Mouse (Mus musculus): ENCODE results near the gene Fshr.
A peak's percentile ranks its signal among the peaks of the same experiment; 100 is the strongest.
"Not testable (repeated sequence)": the region's sequence is repeated elsewhere in the genome, so short reads cannot be mapped to it uniquely, and the experiment has no call there.

The Fshr gene

DNA sequence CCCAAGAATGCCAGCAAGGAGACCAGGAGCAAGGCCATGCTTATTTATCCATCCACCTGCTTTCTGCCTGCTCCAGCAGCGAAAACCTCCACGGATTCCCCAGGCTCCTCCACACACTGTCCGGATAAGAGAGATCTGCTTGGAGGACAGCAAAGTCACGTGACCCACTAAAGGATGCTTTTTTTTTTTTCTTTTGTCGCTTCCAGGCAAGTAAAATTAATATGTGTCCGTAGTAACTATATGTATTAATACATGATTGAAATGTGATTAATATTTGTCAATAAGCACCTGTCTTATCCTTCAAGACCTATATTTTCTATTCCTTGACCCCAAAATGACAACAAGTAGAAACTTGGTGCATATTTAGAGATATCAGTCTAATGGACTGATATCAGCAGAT, at the start of gene Fshr:
TSS of gene Fshr (minus strand) at position 101 of the 400 bp plus-strand sequence.
- no peak for DNase-seq (ENCODE audit: low spot score)

DNA sequence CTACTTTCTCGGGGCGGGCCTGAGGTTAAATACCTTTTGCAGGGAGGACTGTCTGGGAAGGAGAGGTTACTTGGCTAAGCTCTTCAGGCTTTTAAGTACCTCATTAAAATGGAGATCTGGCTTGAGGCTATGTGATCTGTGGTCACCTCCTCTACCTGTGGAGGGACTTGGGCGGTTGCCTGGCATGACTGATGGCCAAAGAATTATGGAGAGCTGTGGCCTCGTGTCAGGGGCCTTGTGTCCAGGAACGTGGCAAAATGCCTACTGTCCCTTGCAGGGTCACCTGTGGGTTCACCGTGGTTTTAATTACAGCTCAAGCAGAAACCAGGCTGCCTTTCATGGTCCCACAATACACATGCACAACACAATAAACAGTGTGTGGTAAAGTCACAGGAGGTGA, 1.7 kb upstream of the Fshr start:
- no peak for DNase-seq (ENCODE audit: low spot score)

DNA sequence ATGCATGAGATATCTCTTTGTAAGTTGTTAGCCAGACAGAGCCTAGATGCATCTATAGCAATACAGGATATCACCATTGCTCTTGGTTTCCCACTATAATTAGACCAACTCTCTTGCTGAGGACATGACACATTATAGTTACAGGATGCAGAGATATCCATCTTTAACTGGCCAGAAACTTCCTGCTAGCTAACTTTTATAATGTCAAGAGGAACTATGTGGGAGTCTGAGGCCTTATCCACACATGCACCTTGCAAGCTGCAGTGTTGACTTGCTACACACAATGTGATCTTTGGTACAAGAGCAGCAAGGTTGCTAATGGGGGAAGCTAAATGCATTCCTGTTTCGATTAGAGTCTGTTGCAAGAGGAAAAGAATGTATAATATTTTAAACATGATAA, 26.9 kb downstream of the Fshr start:
- DNase-seq (ENCODE audit: low spot score) = no peak

DNA sequence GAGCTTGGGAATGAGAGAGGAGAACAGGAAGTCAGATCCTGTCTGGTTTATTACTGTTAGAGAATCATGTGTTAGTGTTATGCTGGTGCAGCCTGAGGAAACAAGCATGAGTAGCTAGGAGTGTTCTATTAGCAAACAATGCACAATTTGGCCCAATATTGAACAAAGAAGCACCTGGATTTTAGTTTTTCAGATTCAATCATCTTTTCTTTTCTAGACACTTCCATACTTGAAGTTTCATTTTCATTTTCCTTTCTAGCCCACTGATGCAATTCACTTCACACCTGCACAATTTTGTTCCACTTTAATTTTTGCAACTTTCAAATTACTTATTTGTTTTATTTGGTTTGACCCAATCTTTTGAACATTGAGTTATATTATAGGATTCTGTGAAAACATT, 35.7 kb downstream of the Fshr start:
- DNase-seq (ENCODE audit: low spot score) = no peak

DNA sequence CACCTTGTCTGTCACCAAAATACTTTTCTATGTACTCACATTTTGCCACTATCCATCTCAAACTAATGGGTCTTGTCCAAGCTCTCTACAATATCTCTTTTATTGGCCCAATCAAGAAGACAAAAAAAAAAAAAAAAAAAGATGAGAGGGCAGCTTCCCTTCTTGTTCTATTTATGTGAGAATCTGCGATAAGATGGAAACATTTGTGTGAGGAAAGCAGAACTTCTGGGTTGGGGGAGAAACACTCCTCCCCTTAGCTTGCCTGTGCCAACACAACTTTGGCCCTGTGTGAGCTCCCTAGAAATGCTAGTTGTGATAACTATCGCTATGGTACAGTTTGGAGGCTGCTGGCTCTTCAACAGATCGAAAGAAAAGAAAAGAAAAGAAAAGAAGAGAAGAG, 38.0 kb downstream of the Fshr start:
- DNase-seq (ENCODE audit: low spot score) = no peak

DNA sequence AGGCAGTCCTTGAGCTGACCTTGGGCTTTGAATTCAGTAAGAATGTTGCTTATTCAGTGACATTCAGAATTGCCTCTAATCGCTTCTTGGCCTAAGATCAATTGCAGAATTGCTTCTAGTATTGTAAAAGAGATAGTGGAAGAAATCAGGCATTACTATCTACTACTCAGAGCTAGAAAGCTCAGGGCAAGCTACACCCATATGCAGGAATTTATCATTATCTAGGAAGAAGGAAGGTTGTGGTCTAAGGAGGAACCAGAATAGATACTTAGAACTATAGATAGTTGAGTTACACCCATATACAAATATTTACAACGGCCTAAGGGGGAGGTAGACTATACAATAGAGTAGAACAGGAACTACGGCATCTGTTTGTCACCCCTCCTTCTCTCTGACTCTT, 41.1 kb downstream of the Fshr start:
- DNase-seq (ENCODE audit: low spot score) = not testable (repeated sequence)

DNA sequence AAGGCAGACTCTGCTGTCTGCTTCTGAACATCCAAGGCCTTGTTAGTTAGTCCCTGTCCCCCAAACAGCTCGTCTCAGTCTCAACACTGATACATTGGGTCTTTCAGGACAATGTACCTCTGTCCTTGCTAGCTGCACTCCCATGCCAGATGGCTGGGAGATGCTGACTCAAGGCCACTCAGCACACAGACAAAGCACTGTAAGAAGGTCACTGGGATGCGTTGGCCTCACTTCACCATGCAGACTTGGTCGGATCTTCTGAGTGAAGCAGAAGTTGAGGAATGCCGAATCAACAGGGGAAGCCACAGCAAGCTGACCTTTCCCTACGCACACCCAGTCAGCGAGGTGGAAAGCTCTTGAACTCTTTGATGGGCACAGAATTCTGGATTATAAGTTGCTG, 55.7 kb downstream of the Fshr start:
- no peak for DNase-seq (ENCODE audit: low spot score)

DNA sequence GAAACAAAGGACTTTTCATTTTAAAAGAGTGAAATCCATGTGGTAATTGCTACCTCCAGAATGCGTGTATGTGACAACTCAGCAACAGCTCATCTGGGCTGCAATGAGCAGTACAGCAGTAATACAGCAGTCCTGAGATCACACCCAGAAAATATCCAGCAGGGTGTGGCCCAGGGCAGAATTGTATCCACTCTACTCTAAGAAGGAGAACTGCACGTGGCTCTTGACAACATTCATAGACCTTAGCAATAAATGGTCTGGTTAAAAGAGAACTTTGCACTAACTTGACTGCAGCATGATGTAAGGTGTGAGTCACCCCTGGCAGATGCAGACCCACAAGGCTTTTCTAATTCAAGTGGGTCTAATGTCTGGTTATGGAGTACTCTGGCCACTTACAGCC, 80.5 kb downstream of the Fshr start:
- no peak for DNase-seq (ENCODE audit: low spot score)

DNA sequence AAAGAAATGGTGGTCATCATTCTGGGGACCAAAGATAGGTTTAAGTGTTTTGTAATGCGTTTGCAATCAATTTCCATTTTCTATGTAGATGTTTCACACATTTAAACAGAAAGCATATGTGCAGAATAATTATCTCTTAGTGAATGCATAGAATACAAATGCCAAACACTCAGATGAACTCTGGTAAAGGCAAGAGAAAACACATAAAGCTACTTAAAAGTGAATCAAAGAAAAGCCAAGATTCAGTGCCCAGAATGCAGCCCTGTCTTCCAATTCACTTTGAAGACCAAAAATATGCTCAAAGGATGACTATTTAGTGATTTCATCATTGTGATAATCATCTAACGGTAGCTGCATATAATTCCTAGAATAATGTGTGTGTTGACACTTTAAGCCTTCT, 81.2 kb downstream of the Fshr start:
- no peak for DNase-seq (ENCODE audit: low spot score)

DNA sequence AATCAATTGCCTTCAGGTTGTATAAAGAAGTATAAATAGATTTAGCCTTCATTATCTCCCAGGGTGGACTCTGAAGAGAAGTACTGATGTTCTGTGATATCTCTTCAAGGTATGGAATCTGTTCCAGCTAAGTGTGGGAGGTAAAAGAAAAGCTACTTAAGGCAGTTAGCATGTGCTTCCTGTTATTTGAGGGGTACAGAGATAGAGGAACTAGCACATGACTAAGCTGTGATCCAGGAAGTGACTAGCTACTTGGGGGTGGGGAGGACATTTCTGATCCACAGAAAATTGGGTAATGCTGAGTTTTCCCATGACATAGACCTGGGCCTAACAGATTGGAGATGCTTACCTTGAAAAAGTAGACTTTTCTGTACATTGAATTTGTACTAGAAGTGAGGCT, 86.5 kb downstream of the Fshr start:
- no peak for DNase-seq (ENCODE audit: low spot score)

DNA sequence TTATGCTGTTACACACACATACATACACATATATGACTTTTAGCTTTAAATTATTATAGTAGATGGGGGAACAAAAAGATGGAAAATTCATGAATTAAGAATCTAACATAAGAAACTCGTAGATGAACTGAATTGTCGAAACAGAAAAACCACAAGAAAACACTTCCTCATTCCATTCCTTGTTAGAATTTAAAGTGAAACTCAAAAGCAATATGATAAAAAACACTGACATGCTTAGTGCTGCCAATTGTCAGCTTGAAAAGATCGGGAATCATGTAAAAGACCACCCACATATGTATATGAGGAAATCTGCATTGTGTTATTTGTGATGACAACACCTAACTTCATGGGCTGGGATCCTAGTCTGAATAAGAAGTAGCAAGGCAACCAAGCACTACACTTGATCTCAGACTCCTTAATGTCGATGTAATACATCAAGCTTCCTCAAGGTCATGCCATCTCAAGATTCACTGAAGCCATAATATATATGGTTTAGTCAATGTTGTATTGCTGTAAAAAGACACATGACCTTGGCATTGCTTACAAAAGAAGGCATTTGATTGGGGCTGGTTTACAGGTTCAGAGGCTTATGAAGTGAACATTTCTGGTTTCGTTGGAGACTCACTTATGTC, 99.6 kb downstream of the Fshr start:
- no peak for DNase-seq (ENCODE audit: low spot score)

DNA sequence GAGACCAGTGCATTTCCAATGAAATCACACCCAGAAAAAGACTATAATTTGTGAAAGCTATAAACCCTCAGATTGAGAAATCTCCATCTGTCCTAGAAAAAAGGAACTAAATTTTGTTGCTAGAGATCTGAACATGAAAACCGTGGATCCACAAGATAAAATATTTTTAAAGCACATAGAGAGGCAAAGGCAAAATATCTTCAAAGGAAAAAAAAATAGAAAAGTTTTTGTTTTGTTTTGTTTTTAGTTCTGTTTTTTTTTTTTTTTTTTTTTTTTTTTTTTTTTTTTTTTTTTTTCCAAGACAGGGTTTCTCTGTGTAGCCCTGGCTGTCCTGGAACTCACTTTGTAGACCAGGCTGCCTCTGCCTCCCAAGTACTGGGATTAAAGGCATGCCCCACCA, 100.7 kb downstream of the Fshr start:
- DNase-seq (ENCODE audit: low spot score) = not testable (repeated sequence)

DNA sequence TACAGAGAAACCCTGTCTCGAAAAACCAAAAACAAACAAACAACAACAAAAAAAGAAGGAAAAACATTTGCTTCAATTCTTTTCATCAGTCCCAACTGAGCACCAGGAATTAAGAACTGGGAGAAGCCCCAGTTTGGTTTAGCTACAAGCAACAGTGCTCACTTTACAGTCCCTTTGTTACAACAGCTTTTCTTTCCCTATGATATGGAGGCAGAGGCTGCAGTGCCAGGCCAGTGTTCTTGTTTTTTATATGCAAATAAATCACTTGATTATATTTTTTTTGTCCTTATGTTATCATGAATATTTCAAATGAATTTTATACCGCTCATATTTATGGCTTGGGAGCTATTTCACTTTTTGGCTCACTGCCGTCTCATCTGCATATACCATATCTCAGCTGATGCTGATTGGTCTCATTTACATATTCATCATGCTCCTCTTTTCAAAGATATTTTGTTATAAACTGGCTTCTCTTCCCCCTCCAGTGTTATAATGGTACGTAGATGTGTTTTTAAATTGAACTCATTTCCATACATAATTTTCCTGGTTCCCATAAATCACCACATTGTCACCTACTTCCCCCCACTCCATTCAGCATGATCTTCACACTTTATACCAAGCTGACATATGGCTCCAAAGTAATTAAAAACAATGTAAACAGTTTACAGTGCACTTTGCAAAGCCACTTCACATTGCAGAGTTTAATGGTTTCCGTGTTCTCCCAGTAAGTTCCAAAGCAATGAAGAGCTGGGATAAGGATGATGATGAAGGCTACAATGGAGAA, 110.6 kb downstream of the Fshr start:
- no peak for DNase-seq (ENCODE audit: low spot score)

DNA sequence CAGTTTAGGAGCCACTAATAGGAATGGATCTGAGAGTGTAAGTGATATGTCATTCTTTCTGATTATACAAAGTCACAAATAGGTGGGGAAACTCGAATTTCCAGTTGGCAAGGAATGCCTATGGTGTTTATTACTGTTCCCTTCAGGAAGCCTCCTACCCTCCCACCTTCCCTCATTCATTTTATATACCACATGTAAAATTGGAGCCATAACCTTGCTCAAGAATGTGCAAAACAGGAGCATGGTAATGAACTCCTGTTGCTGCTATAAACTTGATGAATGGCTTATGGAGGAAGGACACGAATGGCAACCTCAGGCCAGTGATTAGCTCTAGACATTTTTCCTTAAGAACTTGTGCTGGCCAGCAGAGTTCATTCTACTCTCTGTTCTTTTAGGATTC, 117.6 kb downstream of the Fshr start:
- no peak for DNase-seq (ENCODE audit: low spot score)

DNA sequence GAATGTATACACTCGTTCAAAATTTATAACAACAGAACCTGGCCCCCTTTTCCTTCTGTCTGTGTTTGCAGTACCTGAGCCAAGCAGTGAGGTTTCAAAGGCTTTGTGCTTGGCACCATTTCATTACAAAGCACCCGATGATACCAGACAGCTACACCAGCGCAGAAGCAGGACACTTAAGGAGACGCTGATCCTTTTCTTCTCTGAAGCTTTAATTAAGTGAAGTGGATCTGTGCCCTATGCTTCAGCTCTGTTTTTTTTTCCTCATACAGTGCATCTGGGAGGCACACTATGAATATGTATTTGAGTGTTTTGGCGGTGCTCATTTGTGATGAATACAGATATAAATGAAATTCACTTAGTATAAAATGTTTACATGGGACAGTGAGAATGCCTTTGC, 120.8 kb downstream of the Fshr start:
- DNase-seq (ENCODE audit: low spot score) = no peak

DNA sequence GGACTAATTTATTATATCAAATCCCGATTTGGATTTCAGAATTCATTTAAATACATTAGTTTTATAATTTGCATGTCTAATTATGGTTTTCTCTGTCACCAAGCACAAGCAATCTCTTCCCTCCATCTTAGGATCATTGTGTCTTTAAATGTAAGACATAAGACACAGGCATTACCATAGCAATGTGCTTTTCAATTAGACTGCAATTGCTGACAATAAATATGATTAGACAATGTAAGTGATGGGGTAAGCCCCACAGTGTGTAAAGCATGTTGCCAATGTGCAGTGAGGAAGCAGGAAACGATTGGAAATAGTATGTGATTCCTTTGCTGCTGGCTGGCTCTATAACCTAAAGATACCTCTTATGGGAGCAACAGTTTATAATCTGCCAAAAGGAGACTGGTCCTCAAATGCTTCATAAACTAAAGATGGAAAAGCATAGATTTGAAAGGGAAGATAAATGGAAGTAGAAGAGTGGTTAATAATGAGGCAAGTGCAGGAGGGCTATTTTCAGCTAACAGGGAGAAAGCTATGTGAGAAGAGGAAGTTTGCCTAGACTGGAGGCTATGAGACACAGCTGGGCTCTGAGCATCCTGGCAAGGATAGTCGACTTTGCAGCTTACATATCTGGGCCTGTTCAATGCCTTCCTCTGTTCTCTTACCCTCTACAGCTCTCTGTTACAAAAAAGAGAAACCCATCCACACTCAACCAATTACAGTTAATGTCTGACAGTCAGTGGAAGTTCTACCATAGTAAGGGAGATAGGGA, 136.0 kb downstream of the Fshr start:
- no peak for DNase-seq (ENCODE audit: low spot score)

DNA sequence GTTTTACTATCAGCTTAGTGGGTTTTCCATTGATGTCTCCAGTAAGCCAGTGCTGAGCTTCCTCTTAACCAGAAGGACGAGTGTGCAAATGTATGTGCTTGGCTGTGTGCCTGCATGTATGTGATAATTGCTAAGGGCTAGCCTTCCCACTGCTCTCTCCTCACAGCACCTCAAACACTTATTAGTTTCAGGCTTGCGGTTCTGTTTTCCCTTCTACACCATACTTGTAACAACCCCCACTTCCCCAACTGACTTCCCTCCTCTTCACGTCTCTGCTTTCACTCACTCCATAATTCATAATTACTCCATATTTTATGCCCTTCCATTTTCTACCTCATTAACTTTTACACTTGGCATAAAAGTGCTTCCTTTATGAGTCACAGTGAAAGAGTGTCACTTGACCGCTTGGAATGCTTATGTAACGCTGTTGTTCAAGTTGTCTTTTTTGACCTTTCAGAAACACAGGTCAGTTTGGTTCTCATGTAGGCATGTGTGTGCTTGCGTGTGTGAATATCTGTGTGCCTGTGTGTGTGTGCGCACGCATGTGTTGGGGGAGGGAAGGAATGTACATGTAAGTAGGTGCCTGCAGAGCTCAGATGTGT, 138.0 kb downstream of the Fshr start:
- no peak for DNase-seq (ENCODE audit: low spot score)

DNA sequence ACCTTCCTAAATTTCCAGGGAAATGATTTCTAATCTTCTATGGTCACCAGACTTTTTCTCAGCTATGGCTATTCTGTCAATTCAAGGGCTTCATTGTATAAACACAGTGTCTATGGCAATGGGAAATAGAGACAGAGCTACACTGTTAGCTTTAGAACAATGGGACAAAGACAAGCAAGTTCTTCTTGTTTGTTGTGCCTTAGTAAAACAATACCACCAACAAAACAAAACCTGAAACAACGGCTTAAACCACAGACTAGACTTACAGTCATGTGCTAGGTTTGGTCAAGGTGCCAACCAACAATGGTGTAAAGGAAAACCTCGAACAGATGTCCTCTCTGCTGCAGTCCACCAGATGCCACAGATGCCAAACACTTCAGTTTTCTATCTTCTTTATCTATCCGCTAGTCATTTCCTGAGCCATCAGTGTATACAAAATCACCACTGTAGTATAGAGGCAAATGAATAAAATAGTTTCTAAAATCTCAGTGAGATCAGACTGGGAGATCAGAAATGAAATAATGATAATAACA, 149.4 kb downstream of the Fshr start:
- DNase-seq (ENCODE audit: low spot score) = peak; percentile 7

DNA sequence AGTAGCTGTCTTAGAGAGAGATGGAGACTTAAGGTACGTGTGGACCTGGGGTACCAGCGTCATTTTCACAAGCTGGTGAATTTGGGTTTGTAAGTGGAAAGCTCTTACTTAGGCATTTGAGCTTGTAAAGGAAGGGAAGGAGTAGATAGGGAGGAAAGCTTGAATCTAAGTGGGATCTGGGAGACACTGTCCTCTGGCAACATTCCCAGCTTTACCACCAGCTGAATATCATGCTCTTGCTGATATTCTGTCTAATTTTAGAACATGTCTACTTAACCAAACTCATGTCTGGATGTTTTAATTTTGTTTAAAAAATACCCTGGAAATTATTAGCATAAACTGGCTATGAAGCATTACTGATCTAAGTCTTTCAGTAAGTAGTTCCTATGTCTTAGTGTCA, 151.4 kb downstream of the Fshr start:
- DNase-seq (ENCODE audit: low spot score) = no peak

DNA sequence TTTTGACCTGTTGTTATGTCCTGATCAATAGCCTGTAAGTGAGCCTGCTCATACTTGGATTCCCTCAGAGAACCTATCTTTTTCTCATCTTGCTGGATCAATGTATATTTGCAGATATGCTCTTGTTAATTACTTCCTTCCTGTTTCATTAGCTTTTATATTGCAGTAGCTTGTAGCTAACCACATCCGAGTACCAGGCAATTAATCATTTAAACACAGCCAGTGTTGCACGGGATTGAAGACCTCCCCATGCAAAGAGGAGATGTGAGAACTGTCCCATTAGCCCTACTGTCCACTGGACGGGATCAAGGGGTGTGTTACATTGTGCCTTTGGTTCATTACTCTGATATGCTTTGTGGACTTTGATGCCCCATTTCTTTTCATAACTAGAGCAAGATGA, 154.5 kb downstream of the Fshr start:
- DNase-seq (ENCODE audit: low spot score) = no peak

DNA sequence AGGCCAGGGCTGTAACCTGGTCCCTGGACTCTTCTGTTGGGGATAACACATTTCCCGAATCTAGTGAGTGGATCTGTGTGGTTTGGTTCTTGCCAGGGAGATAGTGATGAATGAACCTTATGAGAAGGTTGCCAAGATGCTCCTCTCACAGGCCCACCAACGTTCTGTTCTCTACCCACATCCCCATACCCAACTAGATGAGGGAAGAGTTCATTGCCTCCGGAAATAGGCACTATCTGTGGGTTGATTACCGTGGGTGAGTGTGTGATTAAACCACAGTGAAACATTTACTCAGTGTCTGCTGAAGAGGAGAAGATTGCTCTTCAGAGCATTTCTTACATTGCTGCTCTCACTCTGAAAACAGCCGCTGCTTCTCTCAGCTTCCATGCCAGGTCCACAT, 163.8 kb downstream of the Fshr start:
- peak; percentile 11 for DNase-seq (ENCODE audit: low spot score)

DNA sequence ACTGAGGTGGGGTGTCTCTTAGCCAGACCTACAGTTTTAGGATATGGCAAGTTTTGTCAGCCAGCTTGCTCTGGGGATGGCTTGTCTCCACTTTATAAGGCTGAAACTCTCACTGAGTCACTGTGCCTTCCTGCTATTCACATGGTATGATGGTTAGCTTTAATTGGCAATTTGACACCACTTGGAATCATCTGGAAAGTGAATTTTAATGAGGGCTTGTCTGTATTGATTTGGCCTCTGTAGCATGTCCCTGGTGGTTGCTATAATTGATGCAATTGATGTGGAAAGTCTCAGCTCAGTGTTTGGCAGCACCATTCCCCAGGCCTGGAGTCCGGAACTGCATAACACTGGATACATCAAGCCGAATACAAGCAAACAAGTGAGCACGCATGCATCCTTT, 164.4 kb downstream of the Fshr start:
- no peak for DNase-seq (ENCODE audit: low spot score)

DNA sequence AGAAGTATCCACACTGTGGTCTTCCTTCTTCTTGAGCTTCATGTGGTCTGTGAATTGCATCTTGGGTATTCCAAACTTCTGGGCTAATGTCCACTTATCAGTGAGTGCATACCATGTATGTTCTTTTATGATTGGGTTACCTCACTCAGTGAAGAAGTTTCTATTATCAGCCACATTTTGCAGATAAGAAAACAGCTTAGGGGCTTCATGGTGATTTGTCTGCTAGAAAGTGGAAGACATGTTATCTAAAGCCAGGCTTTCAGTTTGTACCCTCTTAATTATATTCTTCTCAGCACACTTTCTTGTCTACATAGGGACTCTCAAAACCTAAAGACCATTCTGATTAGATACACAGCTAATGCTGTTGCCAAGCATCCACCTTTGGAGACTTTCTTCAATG, 165.8 kb downstream of the Fshr start:
- DNase-seq (ENCODE audit: low spot score) = no peak
